Mouse (Mus musculus): ENCODE results near the gene Spag5.

The Spag5 gene

GRCm38 (mm10) chr11:78322860-78323259 lies 21.5 kb downstream of the Spag5 start, which contains the start of gene Aldoc:
Gene Aldoc, plus strand, starts transcription at chr11:78322968.
- DNase-seq (ENCODE audit: low spot score): no peak

- DNase-seq (ENCODE audit: low spot score): no peak
Observed at GRCm38 (mm10) chr11:78324000-78324785, 22.9 kb downstream of the Spag5 start.

GRCm38 (mm10) chr11:78324965-78325364 lies 23.6 kb downstream of the Spag5 start:
- no peak for DNase-seq (ENCODE audit: low spot score)

GRCm38 (mm10) chr11:78327215-78327614 lies 25.9 kb downstream of the Spag5 start:
- no peak for DNase-seq (ENCODE audit: low spot score)

- peak; percentile 86 for DNase-seq (ENCODE audit: low spot score)
Observed at GRCm38 (mm10) chr11:78327634-78328511, 26.5 kb downstream of the Spag5 start, which contains the start of gene Pigs. Gene Pigs, plus strand, starts transcription at chr11:78328415.

- no peak for DNase-seq (ENCODE audit: low spot score)
Observed at GRCm38 (mm10) chr11:78328512-78329056, 27.3 kb downstream of the Spag5 start.

- DNase-seq (ENCODE audit: low spot score): no peak
Observed at GRCm38 (mm10) chr11:78332676-78333075, 31.3 kb downstream of the Spag5 start.

GRCm38 (mm10) chr11:78333992-78334391 lies 32.7 kb downstream of the Spag5 start:
- DNase-seq (ENCODE audit: low spot score): no peak

GRCm38 (mm10) chr11:78337040-78337439 lies 35.7 kb downstream of the Spag5 start:
- DNase-seq (ENCODE audit: low spot score): no peak

- no peak for DNase-seq (ENCODE audit: low spot score)
Observed at GRCm38 (mm10) chr11:78341702-78342101, 40.4 kb downstream of the Spag5 start.

GRCm38 (mm10) chr11:78343381-78344327 lies 42.3 kb downstream of the Spag5 start, which contains the start of gene Unc119:
Gene Unc119, plus strand, starts transcription at chr11:78343482.
- DNase-seq (ENCODE audit: low spot score): no peak

GRCm38 (mm10) chr11:78344328-78344889 lies 43.1 kb downstream of the Spag5 start:
- no peak for DNase-seq (ENCODE audit: low spot score)

- DNase-seq (ENCODE audit: low spot score): no peak
Observed at GRCm38 (mm10) chr11:78344890-78345715, 43.8 kb downstream of the Spag5 start.

GRCm38 (mm10) chr11:78345801-78346200 lies 44.5 kb downstream of the Spag5 start:
- no peak for DNase-seq (ENCODE audit: low spot score)

GRCm38 (mm10) chr11:78346326-78347069 lies 45.2 kb downstream of the Spag5 start:
- DNase-seq (ENCODE audit: low spot score): no peak

- no peak for DNase-seq (ENCODE audit: low spot score)
Observed at GRCm38 (mm10) chr11:78347070-78347754, 45.9 kb downstream of the Spag5 start.

- DNase-seq (ENCODE audit: low spot score): no peak
Observed at GRCm38 (mm10) chr11:78347908-78348307, 46.6 kb downstream of the Spag5 start.

- DNase-seq (ENCODE audit: low spot score): no peak
Observed at GRCm38 (mm10) chr11:78348474-78348873, 47.1 kb downstream of the Spag5 start.
